Mouse (Mus musculus): ENCODE data around the gene Ccnd3. TPM values are rescaled to one million over a fixed set of nuclear protein-coding genes. Genes with fewer than 3 reads are reported as not detected.

The Ccnd3 gene
- total RNA-seq, 4 experiments from 2014 or later = 28.2 to 33.4 (median 30.8) TPM

- no peak for DNase-seq (ENCODE audit: low spot score in 2 of 2)
These were observed 8.3 kb downstream of the Ccnd3 start for GRCm38 (mm10) chr17:47512956-47513775.

GRCm38 (mm10) chr17:47515180-47515844 is 10.5 kb downstream of the Ccnd3 start:
- no peak for DNase-seq (ENCODE audit: low spot score in 2 of 2)

- DNase-seq (ENCODE audit: low spot score in 2 of 2) = no peak
These were observed 11.4 kb downstream of the Ccnd3 start for GRCm38 (mm10) chr17:47516232-47516631.

GRCm38 (mm10) chr17:47518205-47518604 is 13.4 kb downstream of the Ccnd3 start:
- no peak for DNase-seq (ENCODE audit: low spot score in 2 of 2)

GRCm38 (mm10) chr17:47521551-47522258 is 16.9 kb downstream of the Ccnd3 start:
- no peak for DNase-seq (ENCODE audit: low spot score in 2 of 2)

- no peak for DNase-seq (ENCODE audit: low spot score in 2 of 2)
These were observed 17.7 kb downstream of the Ccnd3 start for GRCm38 (mm10) chr17:47522536-47522935.

- no peak for DNase-seq (ENCODE audit: low spot score in 2 of 2)
These were observed 18.4 kb downstream of the Ccnd3 start for GRCm38 (mm10) chr17:47523211-47523682.

- no peak for DNase-seq (ENCODE audit: low spot score in 2 of 2)
These were observed 19.2 kb downstream of the Ccnd3 start for GRCm38 (mm10) chr17:47524055-47524454.

GRCm38 (mm10) chr17:47524991-47525390 is 20.1 kb downstream of the Ccnd3 start:
- no peak for DNase-seq (ENCODE audit: low spot score in 2 of 2)

- no peak for DNase-seq (ENCODE audit: low spot score in 2 of 2)
These were observed 22.1 kb downstream of the Ccnd3 start for GRCm38 (mm10) chr17:47526856-47527520.

- no peak for DNase-seq (ENCODE audit: low spot score in 2 of 2)
These were observed 22.9 kb downstream of the Ccnd3 start for GRCm38 (mm10) chr17:47527581-47528300.

- no peak for DNase-seq (ENCODE audit: low spot score in 2 of 2)
These were observed 24.1 kb downstream of the Ccnd3 start for GRCm38 (mm10) chr17:47528919-47529318.

- no peak for DNase-seq (ENCODE audit: low spot score in 2 of 2)
These were observed 24.7 kb downstream of the Ccnd3 start for GRCm38 (mm10) chr17:47529595-47529994.

- no peak for DNase-seq (ENCODE audit: low spot score in 2 of 2)
These were observed 26.6 kb downstream of the Ccnd3 start for GRCm38 (mm10) chr17:47531387-47531818.

- no peak for DNase-seq (ENCODE audit: low spot score in 2 of 2)
These were observed 27.5 kb downstream of the Ccnd3 start for GRCm38 (mm10) chr17:47532364-47532763.

- no peak for DNase-seq (ENCODE audit: low spot score in 2 of 2)
These were observed 28.8 kb downstream of the Ccnd3 start for GRCm38 (mm10) chr17:47533691-47534090.

- no peak for DNase-seq (ENCODE audit: low spot score in 2 of 2)
These were observed 31.0 kb downstream of the Ccnd3 start for GRCm38 (mm10) chr17:47535812-47536236.

GRCm38 (mm10) chr17:47538049-47538448 is 33.2 kb downstream of the Ccnd3 start:
- DNase-seq (ENCODE audit: low spot score in 2 of 2) = no peak

- DNase-seq (ENCODE audit: low spot score in 2 of 2) = no peak
These were observed 34.3 kb downstream of the Ccnd3 start for GRCm38 (mm10) chr17:47539128-47539527.

- DNase-seq (ENCODE audit: low spot score in 2 of 2) = no peak
These were observed 37.2 kb downstream of the Ccnd3 start for GRCm38 (mm10) chr17:47542061-47542460.

Data from left cerebral cortex, adult 8-10 months (tissue).